Mouse (Mus musculus) megakaryocyte, embryonic 14.5 days (primary cell): ENCODE data around the gene Cd46.

ENCODE experiments used
- FLI1 ChIP-seq: IDR thresholded peaks from 2 replicates; pipeline ENCODE4 v1.6.1; 2012; ENCODE audit warnings: low read length, inconsistent platforms, mixed read lengths
- GATA1 ChIP-seq: IDR thresholded peaks from 3 replicates; pipeline ENCODE4 v1.6.1; 2012; ENCODE audit warnings: mixed read lengths, low read length, inconsistent platforms, borderline replicate concordance

DNA sequence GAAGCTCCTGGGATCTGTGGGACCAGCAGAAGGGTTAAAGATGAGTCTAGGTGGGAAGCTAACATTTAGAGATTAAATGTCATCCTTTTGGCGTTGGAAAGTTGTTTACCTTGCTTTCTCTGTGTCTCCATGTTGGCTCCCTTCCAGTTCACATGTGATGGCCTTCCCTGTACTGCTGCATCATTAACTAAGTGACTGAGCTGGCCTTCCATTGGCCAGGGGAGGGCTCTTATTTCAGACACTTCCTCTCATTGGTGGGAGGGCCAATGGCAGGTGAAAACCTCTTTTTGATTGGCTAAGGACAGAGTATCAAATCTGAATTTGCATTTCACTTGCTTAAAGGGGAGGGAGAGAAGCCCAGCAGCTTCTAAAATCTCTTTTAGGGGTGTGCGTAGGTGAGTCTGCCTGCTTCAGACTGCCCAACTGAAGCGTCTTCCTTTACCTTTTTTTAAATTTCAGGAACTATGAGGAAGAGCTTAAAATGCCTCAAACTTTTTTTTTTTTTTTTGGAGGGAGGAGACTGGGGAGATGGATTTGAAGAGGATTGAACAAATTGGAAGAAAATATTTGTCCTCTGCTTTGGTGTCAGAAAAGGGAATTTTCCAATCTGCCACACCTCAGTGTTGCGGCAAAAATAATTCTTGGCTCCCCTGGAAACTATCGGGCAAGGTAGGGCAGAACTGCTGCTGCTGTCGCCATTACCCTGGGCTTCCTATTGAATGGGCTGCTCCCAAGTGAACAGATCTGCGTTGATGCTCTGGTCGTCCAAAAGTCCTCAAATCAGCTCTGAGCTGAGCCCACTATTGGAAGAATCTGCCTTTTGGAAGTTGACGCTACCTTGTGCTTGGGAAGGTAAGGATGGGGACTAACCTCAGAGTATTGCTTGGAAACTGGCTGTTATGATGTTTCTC, 73.7 kb downstream of the Cd46 start:
- TF ChIP-seq GATA1 (no peak), FLI1 (no peak)
